Mouse (Mus musculus): Measurements from ENCODE around the gene Pcbp4. TPM values are rescaled to one million over a fixed set of nuclear protein-coding genes. Genes with fewer than 3 reads are reported as not detected.
"Not testable (repeated sequence)": the region's sequence is repeated elsewhere in the genome, so short reads cannot be mapped to it uniquely, and the experiment has no call there.

The Pcbp4 gene
- polyA plus RNA-seq, 1 experiment from 2014 or later = 16.8 TPM

DNA sequence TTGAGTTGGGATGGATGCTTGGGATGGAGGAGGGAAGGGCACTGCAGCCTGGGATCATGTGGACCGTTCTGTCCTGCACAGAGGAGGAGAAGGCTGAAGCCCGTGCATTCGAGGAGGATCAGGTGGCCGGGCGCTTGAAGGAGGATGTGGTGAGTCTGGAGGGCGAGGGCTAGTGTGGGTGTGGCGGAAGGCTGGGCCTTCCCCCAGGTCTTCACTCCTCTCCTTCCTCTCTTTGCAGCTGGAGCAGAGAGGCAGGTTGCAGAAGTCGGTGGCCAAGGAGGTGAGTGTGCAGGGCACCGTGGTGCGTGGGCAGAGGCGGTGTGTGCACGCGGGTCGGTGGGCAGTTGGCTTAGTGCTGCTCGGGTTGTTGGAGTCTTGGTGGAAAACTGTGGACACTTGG, 28.0 kb downstream of the Pcbp4 start:
- Histone ChIP-seq H3K9me3 (ENCODE audit: control insufficient read depth, low read length) (no peaks in the 10 kb centered on the region), H3K4me2 (replicated peaks; ENCODE audit: low read depth) (no peak overlapping the region), H3K9ac (ENCODE audit: low read length) (no peak overlapping the region), H3K27ac (replicated peaks) (no peak overlapping the region), H3K36me3 (ENCODE audit: control insufficient read depth, insufficient read depth, low read length) (peaks cover 11% of the 10 kb centered on the region; the same call in 1 of the 2 replicates), H3K4me3 (ENCODE audit: low read depth, low read length) (no peak overlapping the region), H3K27me3 (ENCODE audit: control insufficient read depth, insufficient read depth, low read length) (no peaks in the 10 kb centered on the region), H3K4me1 (replicated peaks; ENCODE audit: control insufficient read depth, insufficient read depth) (no peaks in the 10 kb centered on the region; the same call in 1 of the 2 replicates)
- no peak for DNase-seq (ENCODE audit: low spot score)
- TF ChIP-seq CTCF (IDR thresholded peaks at IDR 0.05; ENCODE audit: low read depth) (no peak), EP300 (optimal IDR thresholded peaks at IDR 0.05) (no peak)
- ATAC-seq (ENCODE audit: low FRiP score, low TSS enrichment) = no peak
- 93% methylated on average over 15 of the region's 15 CpGs for WGBS

DNA sequence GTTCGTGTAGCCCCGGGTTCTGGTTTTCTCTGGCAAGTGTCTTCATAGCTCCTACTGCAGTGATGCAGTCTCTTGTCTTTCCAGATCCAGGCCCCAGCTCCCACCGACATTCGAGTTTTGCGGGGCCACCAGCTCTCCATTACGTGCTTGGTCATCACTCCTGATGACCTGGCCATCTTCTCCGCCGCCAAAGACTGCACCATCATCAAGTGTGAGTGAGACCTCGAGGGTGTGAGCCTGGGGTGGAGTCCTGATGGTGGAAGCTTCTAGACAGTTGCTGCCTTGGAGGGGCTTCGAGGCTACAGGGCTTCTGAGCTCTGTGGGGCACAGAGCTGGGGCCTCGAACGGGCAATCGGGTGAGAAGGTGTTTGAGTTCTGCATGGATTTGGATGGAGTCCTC, 28.6 kb downstream of the Pcbp4 start:
- 94% methylated on average over 13 of the region's 13 CpGs for WGBS

GRCm38 (mm10) chr9:106482578-106483115, 29.6 kb downstream of the Pcbp4 start:
- Histone ChIP-seq H3K9me3 (ENCODE audit: control insufficient read depth, low read length) (no peaks in the 10 kb centered on the region), H3K27me3 (ENCODE audit: control insufficient read depth, insufficient read depth, low read length) (no peaks in the 10 kb centered on the region), H3K27ac (replicated peaks) (no peak overlapping the region), H3K36me3 (ENCODE audit: control insufficient read depth, insufficient read depth, low read length) (peaks cover 11% of the 10 kb centered on the region; the same call in 1 of the 2 replicates), H3K9ac (ENCODE audit: low read length) (no peak overlapping the region), H3K4me2 (replicated peaks; ENCODE audit: low read depth) (no peak overlapping the region), H3K4me1 (replicated peaks; ENCODE audit: control insufficient read depth, insufficient read depth) (no peaks in the 10 kb centered on the region; the same call in 1 of the 2 replicates), H3K4me3 (ENCODE audit: low read depth, low read length) (no peak overlapping the region)
- 87% methylated on average over 17 of the region's 17 CpGs for WGBS
- no peak for TF ChIP-seq EP300 (optimal IDR thresholded peaks at IDR 0.05)
- TF ChIP-seq CTCF (IDR thresholded peaks at IDR 0.05; ENCODE audit: low read depth) = no peak
- ATAC-seq (ENCODE audit: low FRiP score, low TSS enrichment) (no peak), DNase-seq (ENCODE audit: low spot score) (no peak)

More for the DNA sequence above, 28.6 kb downstream of the Pcbp4 start:
- Histone ChIP-seq H3K4me1 (replicated peaks; ENCODE audit: control insufficient read depth, insufficient read depth) (no peaks in the 10 kb centered on the region; the same call in 1 of the 2 replicates), H3K27me3 (ENCODE audit: control insufficient read depth, insufficient read depth, low read length) (no peaks in the 10 kb centered on the region), H3K4me2 (replicated peaks; ENCODE audit: low read depth) (no peak overlapping the region), H3K9ac (ENCODE audit: low read length) (no peak overlapping the region), H3K36me3 (ENCODE audit: control insufficient read depth, insufficient read depth, low read length) (peaks cover 11% of the 10 kb centered on the region; the same call in 1 of the 2 replicates), H3K4me3 (ENCODE audit: low read depth, low read length) (no peak overlapping the region), H3K27ac (replicated peaks) (no peak overlapping the region), H3K9me3 (ENCODE audit: control insufficient read depth, low read length) (no peaks in the 10 kb centered on the region)
- no peak for ATAC-seq (ENCODE audit: low FRiP score, low TSS enrichment)
- no peak for DNase-seq (ENCODE audit: low spot score)
- TF ChIP-seq EP300 (optimal IDR thresholded peaks at IDR 0.05) (no peak), CTCF (IDR thresholded peaks at IDR 0.05; ENCODE audit: low read depth) (no peak)

GRCm38 (mm10) chr9:106483136-106483535, 30.0 kb downstream of the Pcbp4 start:
- ATAC-seq (ENCODE audit: low FRiP score, low TSS enrichment) = 0 out of 2 replicates have a peak, but pooled peaks have one; percentile 11
- TF ChIP-seq EP300 (optimal IDR thresholded peaks at IDR 0.05) (no peak), CTCF (IDR thresholded peaks at IDR 0.05; ENCODE audit: low read depth) (no peak)
- H3K36me3 ChIP-seq (ENCODE audit: control insufficient read depth, insufficient read depth, low read length) = peaks cover 11% of the 10 kb centered on the region; the same call in 1 of the 2 replicates

DNA sequence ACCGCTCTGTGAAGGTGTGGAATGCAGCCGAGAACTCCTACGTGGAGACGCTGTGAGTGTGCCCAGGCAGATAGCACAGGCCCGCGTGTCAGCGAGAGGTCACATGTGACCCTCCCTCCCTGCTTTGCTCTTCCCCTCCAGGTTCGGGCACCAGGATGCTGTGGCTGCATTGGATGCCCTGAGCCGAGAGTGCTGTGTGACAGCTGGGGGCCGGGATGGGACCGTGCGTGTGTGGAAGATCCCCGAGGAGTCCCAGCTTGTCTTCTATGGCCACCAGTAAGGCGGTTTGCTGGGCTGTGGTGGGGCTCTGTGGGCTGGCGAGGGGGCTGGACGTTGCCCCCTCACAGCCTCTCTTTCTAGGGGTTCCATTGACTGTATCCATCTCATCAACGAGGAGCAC, 30.5 kb downstream of the Pcbp4 start:
- Histone ChIP-seq H3K27ac (replicated peaks) (no peak overlapping the region), H3K9ac (ENCODE audit: low read length) (no peak overlapping the region), H3K4me2 (replicated peaks; ENCODE audit: low read depth) (no peak overlapping the region), H3K36me3 (ENCODE audit: control insufficient read depth, insufficient read depth, low read length) (peaks cover 11% of the 10 kb centered on the region; the same call in 1 of the 2 replicates), H3K9me3 (ENCODE audit: control insufficient read depth, low read length) (no peaks in the 10 kb centered on the region), H3K27me3 (ENCODE audit: control insufficient read depth, insufficient read depth, low read length) (no peaks in the 10 kb centered on the region), H3K4me3 (ENCODE audit: low read depth, low read length) (no peak overlapping the region), H3K4me1 (replicated peaks; ENCODE audit: control insufficient read depth, insufficient read depth) (no peaks in the 10 kb centered on the region)
- no peak for TF ChIP-seq CTCF (IDR thresholded peaks at IDR 0.05; ENCODE audit: low read depth)
- TF ChIP-seq EP300 (optimal IDR thresholded peaks at IDR 0.05) = no peak
- DNase-seq (ENCODE audit: low spot score) = no peak
- ATAC-seq (ENCODE audit: low FRiP score, low TSS enrichment) = no peak
- WGBS = 89% methylated on average over 17 of the region's 17 CpGs

More at GRCm38 (mm10) chr9:106483136-106483535, 30.0 kb downstream of the Pcbp4 start:
- H3K9ac ChIP-seq (ENCODE audit: low read length) = no peak overlapping the region
- no peak for DNase-seq (ENCODE audit: low spot score)
- no peaks in the 10 kb centered on the region for H3K4me1 ChIP-seq (replicated peaks; ENCODE audit: control insufficient read depth, insufficient read depth)
- H3K4me2 ChIP-seq (replicated peaks; ENCODE audit: low read depth) = no peak overlapping the region
- H3K27me3 ChIP-seq (ENCODE audit: control insufficient read depth, insufficient read depth, low read length) = no peaks in the 10 kb centered on the region
- WGBS = 98% methylated on average over 10 of the region's 10 CpGs
- H3K9me3 ChIP-seq (ENCODE audit: control insufficient read depth, low read length) = no peaks in the 10 kb centered on the region
- no peak overlapping the region for H3K4me3 ChIP-seq (ENCODE audit: low read depth, low read length)
- no peak overlapping the region for H3K27ac ChIP-seq (replicated peaks)

DNA sequence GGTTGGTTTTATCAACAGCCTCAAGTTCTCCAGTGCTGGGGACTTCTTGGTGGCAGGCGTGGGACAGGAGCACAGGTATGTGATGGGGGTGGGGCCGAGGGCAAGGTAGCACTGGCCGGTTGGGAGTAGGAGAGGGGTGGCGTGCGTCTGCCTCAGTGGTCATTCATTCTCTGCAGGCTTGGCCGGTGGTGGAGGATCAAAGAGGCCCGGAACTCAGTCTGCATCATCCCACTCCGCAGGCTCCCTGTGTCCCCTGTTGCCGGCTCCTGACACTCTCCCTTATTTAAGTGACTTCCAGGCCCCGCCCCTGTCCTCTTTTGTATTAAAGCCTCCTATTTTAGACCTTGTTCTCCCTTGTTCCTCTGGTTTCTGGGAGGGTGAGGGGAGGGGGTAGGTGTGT, 32.0 kb downstream of the Pcbp4 start:
- TF ChIP-seq CTCF (IDR thresholded peaks at IDR 0.05; ENCODE audit: low read depth) = no peak
- TF ChIP-seq EP300 (optimal IDR thresholded peaks at IDR 0.05) = no peak
- no peaks in the 10 kb centered on the region for H3K27me3 ChIP-seq (ENCODE audit: control insufficient read depth, insufficient read depth, low read length)
- DNase-seq (ENCODE audit: low spot score) (no peak), ATAC-seq (ENCODE audit: low FRiP score, low TSS enrichment) (no peak)
- WGBS = 83% methylated on average over 10 of the region's 10 CpGs
- H3K4me3 ChIP-seq (ENCODE audit: low read depth, low read length) = no peak overlapping the region
- no peak overlapping the region for H3K9ac ChIP-seq (ENCODE audit: low read length)
- H3K27ac ChIP-seq (replicated peaks) = no peak overlapping the region
- no peak overlapping the region for H3K4me2 ChIP-seq (replicated peaks; ENCODE audit: low read depth)
- H3K36me3 ChIP-seq (ENCODE audit: control insufficient read depth, insufficient read depth, low read length) = peaks cover 11% of the 10 kb centered on the region; the same call in 1 of the 2 replicates
- H3K9me3 ChIP-seq (ENCODE audit: control insufficient read depth, low read length) = no peaks in the 10 kb centered on the region
- H3K4me1 ChIP-seq (replicated peaks; ENCODE audit: control insufficient read depth, insufficient read depth) = no peaks in the 10 kb centered on the region

- H3K9me3 ChIP-seq (ENCODE audit: control insufficient read depth, low read length); DNase-seq (ENCODE audit: low spot score); H3K36me3 ChIP-seq (ENCODE audit: control insufficient read depth, insufficient read depth, low read length); H3K4me3 ChIP-seq (ENCODE audit: low read depth, low read length); H3K27ac ChIP-seq (replicated peaks); H3K4me1 ChIP-seq (replicated peaks; ENCODE audit: control insufficient read depth, insufficient read depth); H3K9ac ChIP-seq (ENCODE audit: low read length); H3K27me3 ChIP-seq (ENCODE audit: control insufficient read depth, insufficient read depth, low read length); ATAC-seq (ENCODE audit: low FRiP score, low TSS enrichment); H3K4me2 ChIP-seq (replicated peaks; ENCODE audit: low read depth): not testable (repeated sequence)
- WGBS = 80% methylated on average over 6 of the region's 6 CpGs
Observed at GRCm38 (mm10) chr9:106487602-106488001, 34.5 kb downstream of the Pcbp4 start.
